Mouse (Mus musculus): ENCODE data around the gene Ksr2. TPM values are rescaled to one million over a fixed set of nuclear protein-coding genes. Genes with fewer than 3 reads are reported as not detected.

Ksr2 gene
- polyA plus RNA-seq, 1 experiment: not detected

- Histone ChIP-seq H3K4me1 (ENCODE audit: control insufficient read depth, insufficient read depth, low read length) (no peaks in the 10 kb centered on the region), H3K4me3 (ENCODE audit: insufficient read depth, low read length) (no peak overlapping the region), H3K27ac (ENCODE audit: insufficient read depth, low read length) (no peak overlapping the region)
- no peak for TF ChIP-seq CTCF (IDR thresholded peaks at IDR 0.05; ENCODE audit: borderline replicate concordance, insufficient read depth, low read length)
- TF ChIP-seq POLR2A (IDR thresholded peaks at IDR 0.05; ENCODE audit: low read depth, low read length): no peak
These were observed 158.6 kb downstream of the Ksr2 start for GRCm38 (mm10) chr5:117572428-117572827.

DNA sequence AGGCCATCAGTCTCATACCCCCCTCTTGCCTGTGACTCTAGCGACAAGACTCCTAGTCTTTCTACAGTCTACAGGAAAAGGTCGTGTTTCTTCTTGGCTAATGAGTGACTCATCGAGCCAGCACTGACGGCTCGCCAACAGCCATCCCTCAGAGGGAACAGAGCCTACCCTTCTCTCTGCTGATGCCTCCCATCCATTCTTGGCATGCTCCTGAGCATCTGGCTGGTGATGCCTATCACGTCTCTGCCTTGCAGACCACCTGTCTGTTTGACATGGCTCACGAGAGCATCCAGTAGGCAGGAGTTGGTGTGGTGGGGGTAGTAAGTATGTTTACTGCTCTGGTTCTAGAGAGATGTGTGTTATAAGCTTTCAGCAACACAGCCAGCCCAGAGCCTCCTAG, 161.1 kb downstream of the Ksr2 start:
- no peak for TF ChIP-seq POLR2A (IDR thresholded peaks at IDR 0.05; ENCODE audit: low read depth, low read length)
- no peak for TF ChIP-seq CTCF (IDR thresholded peaks at IDR 0.05; ENCODE audit: borderline replicate concordance, insufficient read depth, low read length)
- Histone ChIP-seq H3K4me1 (ENCODE audit: control insufficient read depth, insufficient read depth, low read length) (no peaks in the 10 kb centered on the region), H3K27ac (ENCODE audit: insufficient read depth, low read length) (no peak overlapping the region), H3K4me3 (ENCODE audit: insufficient read depth, low read length) (no peak overlapping the region)

DNA sequence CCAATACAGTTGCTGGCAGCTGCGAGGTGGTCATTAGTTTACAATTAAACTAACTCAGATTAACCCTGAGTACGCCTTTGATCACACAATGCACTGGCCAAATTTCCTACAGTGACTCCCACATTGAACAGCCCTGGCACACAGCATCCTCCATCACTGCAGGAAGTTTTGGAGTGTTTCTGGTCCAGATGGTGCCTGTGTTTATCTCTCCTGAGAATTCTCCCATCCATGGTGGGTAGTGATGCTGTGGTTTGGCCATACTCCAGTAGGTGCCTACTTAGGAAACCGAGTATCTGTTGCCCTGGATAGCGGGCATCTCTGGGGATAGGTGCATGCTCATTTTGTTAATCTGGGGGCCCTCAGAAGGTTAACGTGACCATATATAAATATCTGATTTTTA, 163.8 kb downstream of the Ksr2 start:
- Histone ChIP-seq H3K27ac (ENCODE audit: insufficient read depth, low read length) (no peak overlapping the region), H3K4me3 (ENCODE audit: insufficient read depth, low read length) (no peak overlapping the region), H3K4me1 (ENCODE audit: control insufficient read depth, insufficient read depth, low read length) (no peaks in the 10 kb centered on the region)
- no peak for TF ChIP-seq POLR2A (IDR thresholded peaks at IDR 0.05; ENCODE audit: low read depth, low read length)
- no peak for TF ChIP-seq CTCF (IDR thresholded peaks at IDR 0.05; ENCODE audit: borderline replicate concordance, insufficient read depth, low read length)

GRCm38 (mm10) chr5:117581711-117582110, 167.9 kb downstream of the Ksr2 start:
- Histone ChIP-seq H3K4me1 (ENCODE audit: control insufficient read depth, insufficient read depth, low read length) (no peaks in the 10 kb centered on the region), H3K4me3 (ENCODE audit: insufficient read depth, low read length) (no peak overlapping the region), H3K27ac (ENCODE audit: insufficient read depth, low read length) (no peak overlapping the region)
- TF ChIP-seq CTCF (IDR thresholded peaks at IDR 0.05; ENCODE audit: borderline replicate concordance, insufficient read depth, low read length) (no peak), POLR2A (IDR thresholded peaks at IDR 0.05; ENCODE audit: low read depth, low read length) (no peak)

- H3K4me3 ChIP-seq (ENCODE audit: insufficient read depth, low read length): no peak overlapping the region
- H3K27ac ChIP-seq (ENCODE audit: insufficient read depth, low read length): no peak overlapping the region
- TF ChIP-seq CTCF (IDR thresholded peaks at IDR 0.05; ENCODE audit: borderline replicate concordance, insufficient read depth, low read length) (no peak), POLR2A (IDR thresholded peaks at IDR 0.05; ENCODE audit: low read depth, low read length) (no peak)
- peaks cover 4% of the 10 kb centered on the region; the same call in 1 of the 2 replicates for H3K4me1 ChIP-seq (ENCODE audit: control insufficient read depth, insufficient read depth, low read length)
These were observed 170.6 kb downstream of the Ksr2 start for GRCm38 (mm10) chr5:117584428-117584827.

- Histone ChIP-seq H3K27ac (ENCODE audit: insufficient read depth, low read length) (no peak overlapping the region), H3K4me1 (ENCODE audit: control insufficient read depth, insufficient read depth, low read length) (peaks cover 4% of the 10 kb centered on the region; the same call in 1 of the 2 replicates), H3K4me3 (ENCODE audit: insufficient read depth, low read length) (no peak overlapping the region)
- TF ChIP-seq CTCF (IDR thresholded peaks at IDR 0.05; ENCODE audit: borderline replicate concordance, insufficient read depth, low read length) (no peak), POLR2A (IDR thresholded peaks at IDR 0.05; ENCODE audit: low read depth, low read length) (no peak)
These were observed 175.5 kb downstream of the Ksr2 start for GRCm38 (mm10) chr5:117589266-117589665.

DNA sequence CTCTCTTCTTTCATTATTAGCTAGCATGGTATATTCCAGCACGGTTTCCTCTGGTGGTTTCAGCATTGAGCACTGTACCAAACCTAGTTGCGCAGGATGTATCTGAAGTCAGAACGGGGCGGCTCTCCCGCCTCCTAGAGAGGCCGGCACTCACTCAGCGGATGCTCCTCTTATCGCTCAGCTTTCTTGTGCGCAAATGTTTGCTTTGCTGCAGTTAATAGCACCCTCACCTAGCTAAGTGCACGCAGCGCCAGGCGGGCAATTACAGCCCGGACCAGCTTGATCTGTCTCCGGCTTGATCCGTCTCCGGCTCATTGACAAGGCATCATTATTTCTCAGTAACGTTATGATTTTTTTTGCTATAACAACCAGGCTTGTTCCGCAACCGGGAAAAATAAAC, 179.5 kb downstream of the Ksr2 start:
- Histone ChIP-seq H3K4me3 (ENCODE audit: insufficient read depth, low read length) (no peak overlapping the region), H3K27ac (ENCODE audit: insufficient read depth, low read length) (no peak overlapping the region)
- no peak for TF ChIP-seq POLR2A (IDR thresholded peaks at IDR 0.05; ENCODE audit: low read depth, low read length)
- no peak for TF ChIP-seq CTCF (IDR thresholded peaks at IDR 0.05; ENCODE audit: borderline replicate concordance, insufficient read depth, low read length)

GRCm38 (mm10) chr5:117596803-117597202, 183.0 kb downstream of the Ksr2 start:
- Histone ChIP-seq H3K4me3 (ENCODE audit: insufficient read depth, low read length) (no peak overlapping the region), H3K4me1 (ENCODE audit: control insufficient read depth, insufficient read depth, low read length) (no peaks in the 10 kb centered on the region), H3K27ac (ENCODE audit: insufficient read depth, low read length) (no peak overlapping the region)
- no peak for TF ChIP-seq POLR2A (IDR thresholded peaks at IDR 0.05; ENCODE audit: low read depth, low read length)
- TF ChIP-seq CTCF (IDR thresholded peaks at IDR 0.05; ENCODE audit: borderline replicate concordance, insufficient read depth, low read length): no peak

More for the DNA sequence above, 179.5 kb downstream of the Ksr2 start:
- H3K4me1 ChIP-seq (ENCODE audit: control insufficient read depth, insufficient read depth, low read length): peaks cover 4% of the 10 kb centered on the region; the same call in 1 of the 2 replicates

DNA sequence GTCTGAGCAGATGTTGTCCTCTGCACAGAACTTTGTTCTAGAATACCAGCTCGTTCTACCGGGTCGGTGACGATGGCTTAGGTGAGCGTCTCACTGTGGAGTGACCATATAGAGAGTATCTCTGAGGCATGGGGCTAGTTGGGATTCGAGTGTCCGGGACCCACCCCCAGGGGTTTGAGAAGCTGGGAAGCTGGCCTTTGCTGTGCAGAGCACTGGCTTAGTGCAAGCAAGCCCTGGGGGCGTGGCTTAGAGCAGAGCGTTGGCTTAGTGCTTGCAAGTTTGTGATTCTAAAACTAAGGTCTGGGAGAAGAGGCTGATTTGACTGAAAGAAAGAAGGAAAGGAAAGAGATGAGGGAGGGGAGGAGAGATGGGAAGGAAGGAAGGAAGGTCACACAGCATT, 188.2 kb downstream of the Ksr2 start:
- Histone ChIP-seq H3K4me1 (ENCODE audit: control insufficient read depth, insufficient read depth, low read length) (no peaks in the 10 kb centered on the region), H3K27ac (ENCODE audit: insufficient read depth, low read length) (no peak overlapping the region), H3K4me3 (ENCODE audit: insufficient read depth, low read length) (no peak overlapping the region)
- no peak for TF ChIP-seq POLR2A (IDR thresholded peaks at IDR 0.05; ENCODE audit: low read depth, low read length)
- TF ChIP-seq CTCF (IDR thresholded peaks at IDR 0.05; ENCODE audit: borderline replicate concordance, insufficient read depth, low read length): no peak

GRCm38 (mm10) chr5:117607761-117608309, 194.0 kb downstream of the Ksr2 start:
- Histone ChIP-seq H3K27ac (ENCODE audit: insufficient read depth, low read length) (no peak overlapping the region), H3K4me1 (ENCODE audit: control insufficient read depth, insufficient read depth, low read length) (no peaks in the 10 kb centered on the region), H3K4me3 (ENCODE audit: insufficient read depth, low read length) (no peak overlapping the region)
- TF ChIP-seq CTCF (IDR thresholded peaks at IDR 0.05; ENCODE audit: borderline replicate concordance, insufficient read depth, low read length) (no peak), POLR2A (IDR thresholded peaks at IDR 0.05; ENCODE audit: low read depth, low read length) (no peak)
